Mouse (Mus musculus): Measurements from ENCODE around the gene Hdac5. TPM values are rescaled to one million over a fixed set of nuclear protein-coding genes. Genes with fewer than 3 reads are reported as not detected.

The Hdac5 gene
- total and polyA plus RNA-seq, 3 experiments = 9.1 to 29.3 TPM; not detected in 1

- Histone ChIP-seq H3K27me3 (ENCODE audit: control insufficient read depth in 1 of 2, insufficient read depth in 2 of 2, low read length in 2 of 2) (no peaks in the 10 kb centered on the region), H3K36me3 (ENCODE audit: control insufficient read depth in 1 of 2, insufficient read depth in 2 of 2, low read length in 2 of 2) (peaks cover 0 to 2% of the 10 kb centered on the region in 2 experiments; a peak in 2 of 4 replicates), H3K79me2 (ENCODE audit: control insufficient read depth, insufficient read depth, low read length, poor library complexity) (no peaks in the 10 kb centered on the region), H3K4me3 (ENCODE audit: control insufficient read depth in 1 of 2, insufficient read depth in 1 of 2, low read depth in 2 of 2, low read length in 2 of 2) (no peak overlapping the region), H3K4me1 (ENCODE audit: control insufficient read depth in 1 of 2, insufficient read depth in 2 of 2, low read length in 2 of 2) (peaks cover 17 to 27% of the 10 kb centered on the region in 2 experiments), H3K27ac (ENCODE audit: control insufficient read depth, low read depth, low read length) (no peak overlapping the region), H3K9ac (ENCODE audit: control insufficient read depth, low read depth, low read length, poor library complexity, severe bottlenecking) (no peak overlapping the region), H3K9me3 (replicated peaks; ENCODE audit: insufficient read depth, low read length) (no peaks in the 10 kb centered on the region)
- TF ChIP-seq SMC3 (IDR thresholded peaks at IDR 0.05; ENCODE audit: low read depth, low read length) (no peak), ZMIZ1 (IDR thresholded peaks at IDR 0.05; ENCODE audit: low read depth, low read length) (no peak), ZC3H11A (IDR thresholded peaks at IDR 0.05; ENCODE audit: low read depth, low read length) (no peak), SIN3A (IDR thresholded peaks at IDR 0.05; ENCODE audit: low read length) (no peak), E2F4 (IDR thresholded peaks at IDR 0.05; ENCODE audit: borderline replicate concordance, low read depth, low read length) (no peak), UBTF (IDR thresholded peaks at IDR 0.05; ENCODE audit: borderline replicate concordance, insufficient read depth, low read depth, low read length) (no peak), ELF1 (IDR thresholded peaks at IDR 0.05; ENCODE audit: low read depth, low read length) (no peak), ZNF384 (IDR thresholded peaks at IDR 0.05; ENCODE audit: low read depth, low read length) (no peak), USF1 (IDR thresholded peaks at IDR 0.05; ENCODE audit: low read depth, low read length) (no peak), CTCF (IDR thresholded peaks at IDR 0.05 in 2 of 3, conservative IDR thresholded peaks at IDR 0.05 in 1 of 3; ENCODE audit: control insufficient read depth in 1 of 3, insufficient read depth in 1 of 3, low read depth in 2 of 3, low read length in 3 of 3, poor library complexity in 1 of 3, severe bottlenecking in 1 of 3) (no peak), MXI1 (IDR thresholded peaks at IDR 0.05; ENCODE audit: low read depth, low read length) (no peak), CHD1 (IDR thresholded peaks at IDR 0.05; ENCODE audit: low read depth, low read length) (no peak), MAZ (IDR thresholded peaks at IDR 0.05; ENCODE audit: low read depth, low read length) (no peak), MAX (IDR thresholded peaks at IDR 0.05; ENCODE audit: low read length) (no peak), MAFK (IDR thresholded peaks at IDR 0.05; ENCODE audit: borderline replicate concordance, low read depth, low read length) (no peak), NELFE (IDR thresholded peaks at IDR 0.05; ENCODE audit: low read depth, low read length) (no peak), POLR2AphosphoS5 (IDR thresholded peaks at IDR 0.05; ENCODE audit: borderline replicate concordance, low read depth, low read length) (no peak), TAL1 (IDR thresholded peaks at IDR 0.05; ENCODE audit: low read length) (no peak), CHD2 (IDR thresholded peaks at IDR 0.05; ENCODE audit: low read length) (no peak)
- DNase-seq (ENCODE audit: low read depth, low spot score) = no peak
These were observed 19.0 kb downstream of the Hdac5 start for GRCm38 (mm10) chr11:102211011-102211410.

DNA sequence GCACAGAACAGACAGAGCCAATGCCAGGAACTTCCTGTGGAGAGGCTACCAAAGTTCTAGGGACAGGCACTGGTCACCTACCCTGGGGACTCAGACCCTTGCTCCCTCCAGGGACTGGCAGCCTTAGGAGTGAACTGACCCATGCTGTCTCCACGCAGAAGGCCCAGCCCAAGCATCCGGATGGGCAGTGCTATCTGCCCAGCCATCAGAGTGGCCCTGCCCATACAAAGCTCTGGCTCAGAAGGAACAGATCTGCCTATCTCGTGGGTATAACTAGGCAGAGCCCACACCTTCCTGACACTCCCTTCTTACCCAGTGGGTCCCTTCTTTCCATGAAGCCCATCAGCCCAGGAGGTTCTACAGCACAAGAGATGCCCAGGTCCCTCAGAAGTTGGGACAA, 19.8 kb downstream of the Hdac5 start:
- Histone ChIP-seq H3K4me1 (ENCODE audit: control insufficient read depth in 1 of 2, insufficient read depth in 2 of 2, low read length in 2 of 2) (peaks cover 17 to 25% of the 10 kb centered on the region in 2 experiments), H3K9me3 (replicated peaks; ENCODE audit: insufficient read depth, low read length) (no peaks in the 10 kb centered on the region), H3K9ac (ENCODE audit: control insufficient read depth, low read depth, low read length, poor library complexity, severe bottlenecking) (no peak overlapping the region), H3K4me3 (ENCODE audit: control insufficient read depth in 1 of 2, insufficient read depth in 1 of 2, low read depth in 2 of 2, low read length in 2 of 2) (no peak overlapping the region), H3K36me3 (ENCODE audit: control insufficient read depth in 1 of 2, insufficient read depth in 2 of 2, low read length in 2 of 2) (peaks cover 0 to 2% of the 10 kb centered on the region in 2 experiments; a peak in 2 of 4 replicates), H3K27ac (ENCODE audit: control insufficient read depth, low read depth, low read length) (no peak overlapping the region), H3K79me2 (ENCODE audit: control insufficient read depth, insufficient read depth, low read length, poor library complexity) (no peaks in the 10 kb centered on the region), H3K27me3 (ENCODE audit: control insufficient read depth in 1 of 2, insufficient read depth in 2 of 2, low read length in 2 of 2) (no peaks in the 10 kb centered on the region)
- no peak for DNase-seq (ENCODE audit: low read depth, low spot score)
- TF ChIP-seq ZMIZ1 (IDR thresholded peaks at IDR 0.05; ENCODE audit: low read depth, low read length) (no peak), POLR2A (IDR thresholded peaks at IDR 0.05; ENCODE audit: control insufficient read depth in 1 of 2, insufficient read depth in 1 of 2, low read depth in 1 of 2, low read length in 2 of 2, poor library complexity in 1 of 2) (no peak), BHLHE40 (IDR thresholded peaks at IDR 0.05; ENCODE audit: borderline replicate concordance, low read depth, low read length) (no peak), ZKSCAN1 (IDR thresholded peaks at IDR 0.05; ENCODE audit: low read depth, low read length) (no peak), RAD21 (IDR thresholded peaks at IDR 0.05; ENCODE audit: low read depth, low read length) (no peak), USF1 (IDR thresholded peaks at IDR 0.05; ENCODE audit: low read depth, low read length) (no peak)
